Mouse (Mus musculus) neutrophil, adult 5-6 weeks (primary cell): ENCODE data around the gene Rcan2. TPM values are rescaled to one million over a fixed set of nuclear protein-coding genes. Genes with fewer than 3 reads are reported as not detected.
"Not testable (repeated sequence)": the region's sequence is repeated elsewhere in the genome, so short reads cannot be mapped to it uniquely, and the experiment has no call there.

Source experiments
- ATAC-seq: fragments of 151-379, 151-347 bp; 2 replicates; pipeline ENCODE4 v1.8.0; 2017; ENCODE audit warnings: mild to moderate bottlenecking, moderate TSS enrichment; ENCODE audit not compliant: insufficient number of reproducible peaks, poor library complexity, low FRiP score, severe bottlenecking; ENCODE audit errors: extremely low read depth
- total RNA-seq: library from RNA; stranded (forward); fragments of 200-1000 nt; gene quantifications from 2 replicates; pipeline ENCODE4 v1.2.3, GENCODE M21; 2017

Rcan2 gene
- total RNA-seq, 1 experiment from 2014 or later: not detected

DNA sequence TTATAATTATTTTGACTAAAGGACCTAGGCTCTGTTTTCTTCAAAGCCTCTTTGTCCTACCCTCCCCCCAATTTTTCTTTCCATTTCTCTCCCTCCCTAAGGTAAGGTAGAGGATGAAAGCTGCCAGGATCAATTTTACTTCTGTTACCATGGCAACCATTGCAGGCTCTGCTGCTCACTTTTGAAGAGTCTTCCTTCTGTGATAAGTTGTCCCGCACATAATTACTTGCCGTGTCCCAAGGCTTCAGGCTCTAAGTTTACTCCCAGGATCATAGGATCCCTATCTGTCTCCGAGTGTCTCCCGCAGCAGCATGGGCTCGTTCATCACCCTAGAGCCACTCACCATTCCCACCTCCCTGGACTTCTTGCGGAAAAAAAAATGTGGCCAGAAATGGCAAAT lies 21.1 kb downstream of the Rcan2 start:
- no peak for ATAC-seq

DNA sequence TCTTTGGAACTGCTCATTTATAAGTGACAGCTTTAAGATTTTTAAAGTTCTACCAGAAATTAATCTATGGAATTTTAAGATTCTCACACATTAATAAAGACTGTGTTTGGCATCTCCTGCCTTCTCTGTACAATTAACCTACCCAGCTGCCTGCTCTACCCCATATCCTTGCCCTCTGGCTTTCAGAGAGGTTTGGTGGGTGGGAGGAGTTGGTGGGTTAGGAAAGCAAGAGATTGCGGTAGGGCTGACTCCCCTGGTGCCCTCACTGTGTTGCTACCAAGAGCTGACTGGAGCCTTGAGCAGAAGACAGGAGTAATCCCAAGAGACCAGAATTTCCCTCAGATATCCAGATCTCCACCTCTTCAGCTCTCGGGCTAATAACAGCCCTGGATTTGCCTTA lies 21.5 kb downstream of the Rcan2 start:
- no peak for ATAC-seq

DNA sequence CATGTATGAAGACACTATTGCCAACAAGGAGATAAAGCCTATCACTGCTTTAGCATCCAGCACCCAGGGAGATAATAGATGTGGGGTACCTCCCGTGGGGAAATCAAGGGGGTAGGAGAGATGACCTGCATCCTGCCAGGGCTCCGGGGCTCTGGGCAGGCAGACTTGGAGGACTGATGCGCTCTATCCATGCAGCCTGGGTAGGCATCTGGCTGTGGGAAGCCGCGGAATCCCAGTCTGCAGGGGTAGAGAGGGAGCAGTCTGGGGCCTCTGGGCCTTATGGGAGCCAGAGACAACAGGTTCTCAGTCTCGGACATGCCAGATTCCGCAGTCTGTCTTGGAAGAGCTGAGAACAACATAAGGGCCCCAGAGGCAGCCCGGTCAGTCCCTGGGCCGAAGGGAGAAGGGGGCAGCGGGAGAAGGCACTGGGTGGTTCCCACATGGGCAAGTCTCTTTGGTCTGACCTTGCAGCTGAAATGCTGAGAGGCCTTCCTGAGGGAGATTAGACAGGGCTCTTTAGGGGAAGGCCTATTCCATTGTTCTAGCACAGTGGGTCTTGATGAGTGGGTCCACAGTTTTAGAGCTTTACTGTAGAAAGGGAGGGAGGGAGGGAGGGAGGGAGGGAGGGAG lies 23.7 kb downstream of the Rcan2 start:
- no peak for ATAC-seq

DNA sequence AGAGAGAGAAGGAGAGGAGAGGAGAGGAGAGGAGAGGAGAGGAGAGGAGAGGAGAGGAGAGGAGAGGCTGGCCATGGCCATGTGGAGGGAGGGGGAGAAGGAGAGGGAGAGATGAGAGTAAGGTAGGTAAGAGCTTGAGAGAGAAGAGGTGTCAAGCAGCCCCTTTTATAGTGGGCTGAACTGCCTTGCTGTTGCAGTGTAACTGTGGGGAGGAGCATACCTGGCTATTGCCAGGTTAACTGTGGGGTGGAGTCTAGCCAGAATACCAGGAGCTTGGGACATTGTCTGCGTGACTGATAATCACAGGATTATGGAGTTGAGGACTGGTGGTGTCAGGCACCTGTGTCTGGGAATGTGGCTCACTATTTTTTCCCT lies 24.2 kb downstream of the Rcan2 start:
- ATAC-seq: not testable (repeated sequence)

DNA sequence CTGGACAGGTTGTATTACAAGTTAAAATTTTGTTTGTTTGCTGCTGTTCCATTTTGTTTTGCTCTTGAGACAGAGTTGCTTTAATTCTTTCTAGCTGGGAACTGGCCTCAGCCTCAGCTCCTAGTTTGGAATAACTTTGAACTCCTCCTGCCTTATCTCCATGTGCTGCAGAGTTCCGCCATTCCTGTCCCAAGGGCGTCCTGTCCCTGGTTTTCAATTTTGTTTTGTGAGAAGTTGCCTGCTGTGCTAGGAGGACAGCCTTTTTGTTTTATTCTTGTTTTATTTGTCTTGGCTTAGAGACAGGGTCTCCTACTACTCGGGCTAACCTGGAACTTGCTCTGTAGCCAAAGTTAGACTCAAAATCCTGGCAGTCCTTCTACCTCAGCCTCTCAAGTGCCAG lies 26.1 kb downstream of the Rcan2 start:
- no peak for ATAC-seq

DNA sequence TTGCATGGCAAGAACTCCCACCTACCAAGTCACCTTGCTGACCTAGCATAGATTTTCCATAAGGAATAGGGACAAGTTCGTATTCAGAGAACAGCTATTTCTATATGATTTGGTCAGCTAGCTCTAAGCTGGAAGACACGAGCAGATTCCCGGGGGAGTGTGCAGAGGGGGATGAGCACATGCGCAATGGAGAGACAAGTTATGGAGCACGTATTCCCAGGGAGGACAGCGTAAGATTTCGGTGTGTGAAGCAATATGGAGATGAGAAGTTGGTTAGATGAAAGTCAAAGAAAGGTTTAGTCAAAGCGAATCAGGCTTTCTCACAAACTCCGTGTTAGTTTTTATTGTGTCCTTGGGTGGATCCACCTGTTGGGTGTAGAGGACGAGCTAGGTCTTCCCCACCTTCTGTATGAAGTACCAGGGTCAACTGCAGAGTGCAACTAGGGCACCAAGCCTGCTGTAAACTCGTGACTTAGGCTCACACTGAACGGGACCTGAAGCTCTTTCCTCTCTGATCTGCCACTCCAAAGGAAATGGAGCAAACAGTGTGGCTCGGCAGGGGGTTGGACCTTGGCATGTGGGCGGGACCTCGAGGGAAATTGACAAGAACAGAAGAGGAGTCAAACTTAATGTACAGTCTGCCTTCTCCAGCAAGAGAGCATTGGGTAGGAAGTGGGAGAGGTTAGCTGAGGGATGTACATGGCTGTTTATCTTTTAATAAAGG lies 31.4 kb downstream of the Rcan2 start:
- no peak for ATAC-seq

DNA sequence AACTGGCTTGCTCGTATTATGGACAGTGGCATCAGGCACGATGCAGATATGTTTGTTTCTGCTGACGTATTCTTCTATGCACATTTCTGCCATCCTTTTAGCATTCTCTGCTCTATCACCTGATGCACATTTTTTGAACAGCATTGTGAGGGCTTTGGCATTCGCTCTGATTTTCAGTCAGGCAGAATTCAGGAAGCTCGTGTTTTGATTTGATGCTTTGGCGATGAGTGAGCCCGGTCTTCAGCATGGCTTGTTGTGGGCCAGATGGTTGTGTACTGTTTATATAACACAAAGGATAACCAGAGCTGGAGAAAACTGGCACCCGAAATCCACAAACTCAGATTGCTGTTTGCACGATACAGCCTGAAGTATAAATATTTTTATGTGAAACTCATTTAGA lies 39.1 kb downstream of the Rcan2 start:
- ATAC-seq: no peak

DNA sequence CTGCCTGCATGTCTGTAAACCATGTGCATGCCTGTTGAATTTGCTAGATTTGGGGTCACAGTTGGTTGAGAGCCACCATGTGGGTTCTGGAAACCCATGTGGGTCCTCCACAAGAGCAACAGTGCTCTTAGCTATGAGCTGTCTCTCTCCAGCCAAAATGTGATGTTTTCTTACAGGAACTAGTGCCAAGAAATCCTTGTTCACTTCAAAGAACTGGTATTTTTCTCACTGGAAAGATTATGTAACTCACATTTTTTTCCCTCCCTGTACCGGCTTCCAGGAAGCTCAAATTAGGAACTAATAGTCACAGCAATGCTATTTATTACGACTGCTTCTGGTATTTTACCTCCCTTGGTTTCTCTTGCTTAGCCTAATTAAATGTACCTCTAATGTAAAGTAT lies 45.6 kb downstream of the Rcan2 start:
- ATAC-seq: no peak

DNA sequence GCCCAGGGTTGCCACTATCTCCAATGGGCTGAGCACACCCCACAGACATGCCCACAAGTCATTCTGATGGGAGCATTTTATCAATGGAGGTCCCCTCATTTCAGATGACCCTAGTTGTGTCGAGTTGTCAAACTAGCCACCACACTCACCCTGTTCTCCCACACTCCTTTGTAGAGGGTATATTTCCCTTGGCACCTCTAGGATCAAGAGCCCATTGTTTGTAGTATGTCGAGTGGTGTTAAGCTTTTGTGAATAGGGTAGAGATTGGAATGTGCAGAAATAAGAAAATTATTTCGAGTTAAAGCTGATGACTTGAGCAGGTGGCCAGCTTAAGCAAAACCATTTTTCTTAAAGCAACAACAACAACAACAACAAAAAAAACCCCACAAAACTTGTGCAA lies 47.8 kb downstream of the Rcan2 start:
- no peak for ATAC-seq

DNA sequence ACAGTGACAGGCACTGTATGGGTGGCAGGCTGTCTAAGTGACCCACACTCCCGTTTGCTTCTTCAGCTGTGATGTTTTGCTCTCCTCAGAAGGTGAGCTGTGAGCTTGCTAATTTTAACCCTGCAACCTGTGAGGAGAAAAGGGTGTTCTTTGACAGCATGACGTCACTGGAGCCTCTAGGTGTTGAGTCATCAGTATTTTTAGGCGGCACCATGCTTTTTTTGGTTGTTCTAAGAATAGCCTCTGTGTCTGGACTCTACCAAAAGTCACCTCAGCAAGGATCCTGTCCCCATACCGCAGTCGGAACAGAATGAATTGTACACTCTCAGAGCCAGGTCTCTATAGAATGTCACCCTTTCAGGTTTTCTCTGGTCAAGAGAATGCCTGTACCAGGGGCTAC lies 54.0 kb downstream of the Rcan2 start:
- ATAC-seq: no peak

DNA sequence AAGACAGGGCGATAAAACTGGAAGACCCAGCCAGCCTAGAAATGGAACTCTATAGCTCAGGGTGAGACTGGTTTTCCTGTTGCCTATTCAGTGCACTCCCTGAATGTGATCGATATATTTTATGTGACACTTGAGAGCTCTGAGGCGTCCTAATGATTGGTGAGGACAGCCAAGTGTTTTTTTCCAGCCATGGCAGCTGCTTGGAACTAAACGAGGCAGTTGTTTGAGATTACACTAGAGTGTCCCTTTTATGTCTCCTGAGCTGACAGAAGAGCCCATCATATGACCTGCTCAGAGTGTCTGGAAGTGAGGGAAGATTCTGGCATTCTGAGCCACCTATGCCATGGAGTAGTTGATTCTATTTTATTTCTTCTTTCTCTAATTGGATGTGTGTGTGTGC lies 54.9 kb downstream of the Rcan2 start:
- ATAC-seq: no peak

DNA sequence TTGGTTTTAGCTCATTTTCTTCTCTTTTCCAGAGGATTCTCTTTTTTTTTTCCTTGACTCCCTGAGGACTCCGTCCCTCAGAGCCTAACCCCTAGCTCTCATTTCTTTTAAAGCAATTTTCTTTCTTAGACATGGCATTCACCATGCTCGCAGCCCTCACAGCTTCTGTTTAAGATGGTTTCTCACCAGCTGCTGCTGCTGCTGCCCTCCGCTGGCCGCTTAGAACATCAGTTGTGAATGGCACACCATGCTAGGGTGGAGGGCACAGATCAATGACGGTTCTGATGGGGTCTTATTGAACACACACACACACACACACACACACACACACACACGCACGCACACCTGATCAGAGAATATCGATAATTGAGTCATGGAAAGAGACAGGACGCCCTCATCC lies 67.7 kb downstream of the Rcan2 start:
- no peak for ATAC-seq

DNA sequence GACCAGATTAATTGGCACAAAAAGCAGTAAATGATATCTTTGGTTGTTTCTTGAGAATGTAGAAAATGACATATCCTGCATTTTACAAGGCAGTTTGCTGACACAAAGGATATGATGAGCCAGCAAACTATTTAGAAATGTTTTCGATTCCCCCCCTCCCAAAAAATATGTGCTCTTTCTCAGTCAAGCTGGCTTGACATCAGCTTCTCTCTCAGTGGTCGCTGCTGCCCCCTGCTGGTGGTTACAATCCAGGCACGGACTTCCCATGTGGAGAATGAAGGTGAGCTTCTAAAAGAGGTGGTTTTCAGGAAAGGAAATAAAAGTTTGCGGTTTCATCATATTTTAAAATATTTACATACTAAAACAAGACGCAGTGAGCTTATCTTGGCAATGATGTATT lies 68.5 kb downstream of the Rcan2 start:
- no peak for ATAC-seq

DNA sequence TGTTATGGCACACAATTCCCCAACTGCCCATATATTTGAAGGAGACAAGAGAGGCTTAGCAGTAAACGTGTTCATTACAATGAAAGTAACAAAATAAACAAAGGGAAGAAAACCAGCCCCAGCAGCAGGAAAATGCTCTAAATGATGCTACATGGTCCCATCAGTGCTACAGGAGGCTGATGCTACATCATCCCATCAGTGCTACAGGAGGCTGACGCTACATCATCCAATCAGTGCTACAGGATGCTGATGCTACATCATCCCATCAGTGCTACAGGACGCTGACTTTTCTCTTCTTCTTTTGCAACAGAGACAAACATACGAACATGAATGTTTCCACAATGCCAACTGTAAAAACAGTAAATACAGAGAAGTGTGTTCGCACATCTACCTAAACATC lies 73.3 kb downstream of the Rcan2 start:
- ATAC-seq: no peak

DNA sequence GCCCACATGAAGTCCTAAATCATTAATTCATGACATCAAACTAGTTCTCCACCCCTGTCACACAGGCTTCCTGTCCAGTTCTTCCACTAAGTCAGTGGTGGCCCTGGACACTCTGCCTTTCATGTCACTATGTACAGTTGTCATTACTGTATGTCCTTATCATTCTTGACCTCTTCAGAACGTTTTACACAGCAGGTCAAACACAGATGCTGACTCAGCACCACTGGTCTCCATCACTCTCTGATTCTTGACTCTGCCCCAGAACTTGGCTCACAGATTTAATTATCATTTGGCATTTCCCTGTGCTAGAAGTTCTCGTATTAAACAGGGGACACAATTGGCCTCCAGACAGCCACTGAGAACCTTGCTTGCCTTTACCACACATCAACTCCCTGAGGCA lies 76.3 kb downstream of the Rcan2 start:
- no peak for ATAC-seq

DNA sequence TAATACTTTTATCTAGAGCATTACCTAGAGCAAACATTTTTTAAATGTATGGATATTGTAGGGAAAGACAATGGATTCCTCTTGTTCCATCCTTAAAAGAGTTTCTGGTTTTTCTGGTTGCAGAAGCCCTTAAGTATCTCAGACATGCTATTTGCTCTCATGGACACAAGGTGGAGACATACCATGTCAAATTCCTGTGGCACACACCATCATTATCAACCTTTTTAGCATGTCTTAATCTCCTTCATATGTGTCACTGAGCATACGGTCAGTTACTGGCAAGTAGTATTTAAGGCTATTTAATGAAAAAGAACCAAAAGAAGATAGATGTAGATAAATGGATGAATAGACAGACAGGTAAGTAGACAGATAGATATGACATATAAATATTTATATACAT lies 81.9 kb downstream of the Rcan2 start:
- ATAC-seq: no peak

DNA sequence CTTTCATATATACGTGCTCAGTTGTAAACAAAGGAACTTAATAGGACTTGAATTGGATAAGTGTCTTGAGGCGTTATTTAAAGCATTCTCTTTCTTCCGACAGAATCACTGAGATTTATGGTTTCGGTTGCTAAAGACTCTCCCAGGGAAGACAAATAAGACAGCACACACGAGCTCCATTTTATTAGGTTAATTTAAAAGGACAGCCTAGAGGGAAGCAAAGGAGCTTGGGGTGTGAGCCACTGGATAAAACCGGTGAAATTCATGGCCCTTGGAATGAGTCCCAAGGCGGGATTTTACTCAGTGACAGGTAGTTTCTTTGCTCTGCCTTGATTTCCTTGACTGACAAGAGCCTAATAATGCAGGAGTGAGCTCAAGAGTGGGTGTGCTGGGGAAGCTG lies 85.1 kb downstream of the Rcan2 start:
- ATAC-seq: no peak

DNA sequence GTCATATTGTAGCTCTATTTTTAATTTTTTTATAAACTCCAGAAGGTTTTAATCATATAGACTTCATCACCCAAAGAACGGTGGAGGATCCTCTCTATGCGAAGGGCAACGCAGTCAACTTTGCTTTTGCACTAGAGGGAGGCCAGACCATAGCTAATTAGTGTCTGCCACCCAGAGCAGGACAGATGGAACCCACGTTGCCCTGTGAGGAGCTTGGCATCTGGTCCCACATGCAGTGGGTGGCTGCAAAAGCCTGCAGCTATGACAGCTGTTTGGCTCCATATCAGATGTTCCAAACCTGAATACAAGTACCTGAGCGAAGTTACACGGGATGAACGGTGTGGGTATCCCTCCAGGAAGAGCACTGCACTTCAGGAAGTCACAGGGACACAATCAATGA lies 86.8 kb downstream of the Rcan2 start:
- ATAC-seq: no peak

DNA sequence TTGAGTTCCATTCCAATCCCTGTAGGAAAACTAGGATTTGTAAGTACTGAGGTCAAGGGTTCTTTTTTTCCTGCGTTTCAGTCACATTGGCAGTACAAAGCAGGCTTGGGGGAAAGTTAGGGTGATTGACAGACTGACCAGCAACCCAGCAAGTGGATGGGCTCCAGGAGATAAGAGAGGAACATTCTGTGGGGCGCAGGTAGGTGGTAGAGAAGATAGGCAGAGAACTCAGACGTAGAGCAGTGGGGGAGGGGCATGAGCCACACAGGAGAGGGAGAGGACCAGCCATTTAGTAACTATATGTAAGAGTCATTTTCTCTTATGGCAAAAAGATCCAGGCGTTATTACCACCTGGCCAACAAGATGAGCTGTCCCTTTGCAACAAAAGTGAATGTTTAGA lies 96.2 kb downstream of the Rcan2 start:
- no peak for ATAC-seq

DNA sequence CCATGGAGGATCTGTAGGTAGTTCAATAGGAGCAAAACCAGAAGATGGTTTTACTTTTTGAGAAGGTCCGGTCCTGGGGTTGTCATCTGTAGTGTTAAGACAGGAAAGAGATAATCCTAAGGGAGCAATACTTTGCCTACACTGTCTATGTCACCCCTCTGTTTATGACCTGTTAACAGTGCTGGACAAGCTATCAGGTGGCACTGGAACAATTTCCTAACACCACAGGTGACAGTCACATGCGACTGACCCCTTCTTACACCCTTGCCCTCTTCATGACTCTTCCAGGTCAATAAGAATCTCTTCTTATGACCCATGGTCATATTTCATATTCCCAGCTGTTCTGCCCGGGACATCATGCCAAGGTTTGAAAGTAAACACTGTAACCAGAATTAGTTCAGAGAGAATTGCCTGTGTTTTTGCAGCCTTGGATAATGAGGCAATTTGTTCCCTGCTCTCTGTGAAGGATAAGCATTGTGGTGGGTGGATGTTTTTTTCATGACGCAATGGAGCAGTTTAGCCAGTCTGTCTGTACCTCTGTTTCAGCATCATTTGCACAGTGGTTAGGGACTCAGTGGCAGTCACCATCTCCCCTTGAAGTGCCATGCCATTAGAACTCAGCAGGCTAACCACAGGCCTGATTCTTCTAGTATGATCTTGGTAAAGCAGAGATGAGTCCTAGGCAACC lies 98.4 kb downstream of the Rcan2 start:
- no peak for ATAC-seq
